Mouse (Mus musculus) ES-E14 (cell line): Measurements from ENCODE around the gene Dip2b.

Source experiments
- CHD2 ChIP-seq: IDR thresholded peaks from 2 replicates; pipeline ENCODE4 v1.6.1; 2014; ENCODE audit warnings: mild to moderate bottlenecking, low read depth, low read length, inconsistent platforms
- HCFC1 ChIP-seq: IDR thresholded peaks from 2 replicates; pipeline ENCODE4 v1.6.1; 2012; ENCODE audit warnings: low read length, inconsistent platforms, borderline replicate concordance; ENCODE audit not compliant: insufficient read depth
- MAFK ChIP-seq: IDR thresholded peaks from 2 replicates; pipeline ENCODE4 v1.6.1; 2014; ENCODE audit warnings: mild to moderate bottlenecking, low read depth, low read length, inconsistent platforms; ENCODE audit not compliant: insufficient read depth
- ZC3H11A ChIP-seq: IDR thresholded peaks from 2 replicates; pipeline ENCODE4 v1.6.1; 2012; ENCODE audit warnings: low read depth, mild to moderate bottlenecking, inconsistent platforms, low read length, borderline replicate concordance
- ZNF384 ChIP-seq: IDR thresholded peaks from 2 replicates; pipeline ENCODE4 v1.6.1; 2012; ENCODE audit warnings: low read depth, low read length, inconsistent platforms

DNA sequence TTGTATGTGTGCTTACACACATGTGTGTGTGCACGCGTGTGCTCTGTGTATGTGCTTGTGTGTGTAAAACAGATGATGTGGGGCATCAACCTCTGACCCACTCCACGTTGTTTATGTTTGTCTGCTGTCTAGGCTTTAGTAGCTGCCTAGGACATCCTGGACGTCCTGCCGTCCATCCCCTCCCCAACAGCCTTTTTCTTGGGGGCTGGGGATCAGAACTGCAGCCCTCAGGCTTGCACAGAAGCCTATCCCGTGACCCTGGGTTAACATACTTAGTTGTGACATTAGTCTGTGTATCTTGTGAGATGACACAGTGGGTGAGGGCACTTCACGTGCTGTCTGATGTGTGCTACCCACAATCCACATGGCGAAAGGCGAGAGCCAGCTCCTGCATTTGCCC lies 139.1 kb downstream of the Dip2b start:
- no peak for TF ChIP-seq CHD2
- no peak for TF ChIP-seq ZNF384
- TF ChIP-seq MAFK = no peak
- no peak for TF ChIP-seq HCFC1
- TF ChIP-seq ZC3H11A = no peak
